Mouse (Mus musculus): ENCODE results near the gene Ccer1. TPM values are rescaled to one million over a fixed set of nuclear protein-coding genes. Genes with fewer than 3 reads are reported as not detected.
"Not testable (repeated sequence)": the region's sequence is repeated elsewhere in the genome, so short reads cannot be mapped to it uniquely, and the experiment has no call there.

Ccer1 gene
- total RNA-seq (2021) = not detected
- long read RNA-seq, experiment 1 = 0 reads
- long read RNA-seq, experiment 2 = 0 reads

- DNase-seq = no peak
Measured at GRCm38 (mm10) chr10:97692913-97693312, at the start of gene Ccer1. Gene Ccer1 (plus strand): TSS chr10:97693059.

GRCm38 (mm10) chr10:97643768-97644167 is 49.1 kb upstream of the Ccer1 start, which contains the start of gene Epyc:
Gene Epyc (plus strand): TSS chr10:97644068.
- DNase-seq = no peak

- no peak for DNase-seq
Measured at GRCm38 (mm10) chr10:97650334-97650733, 42.5 kb upstream of the Ccer1 start.

- no peak for DNase-seq
Measured at GRCm38 (mm10) chr10:97659489-97659888, 33.4 kb upstream of the Ccer1 start.

- no peak for DNase-seq
Measured at GRCm38 (mm10) chr10:97668656-97669055, 24.2 kb upstream of the Ccer1 start.

- no peak for DNase-seq
Measured at GRCm38 (mm10) chr10:97670202-97670601, 22.7 kb upstream of the Ccer1 start.

- DNase-seq = no peak
Measured at GRCm38 (mm10) chr10:97673239-97673638, 19.6 kb upstream of the Ccer1 start.

- peak; percentile 22 for DNase-seq
Measured at GRCm38 (mm10) chr10:97682981-97683380, 9.9 kb upstream of the Ccer1 start.

- DNase-seq = peak; percentile 61
Measured at GRCm38 (mm10) chr10:97687198-97687597, 5.7 kb upstream of the Ccer1 start.

GRCm38 (mm10) chr10:97689425-97689824 is 3.4 kb upstream of the Ccer1 start:
- DNase-seq = no peak

GRCm38 (mm10) chr10:97693398-97694135 is 708 bp downstream of the Ccer1 start:
- no peak for DNase-seq

GRCm38 (mm10) chr10:97702321-97702720 is 9.5 kb downstream of the Ccer1 start:
- DNase-seq = no peak

- DNase-seq = no peak
Measured at GRCm38 (mm10) chr10:97704562-97704961, 11.7 kb downstream of the Ccer1 start.

- no peak for DNase-seq
Measured at GRCm38 (mm10) chr10:97712687-97713086, 19.8 kb downstream of the Ccer1 start.

GRCm38 (mm10) chr10:97714584-97714983 is 21.7 kb downstream of the Ccer1 start:
- no peak for DNase-seq

GRCm38 (mm10) chr10:97715289-97715906 is 22.5 kb downstream of the Ccer1 start:
- DNase-seq = no peak

- DNase-seq = no peak
Measured at GRCm38 (mm10) chr10:97717233-97717632, 24.4 kb downstream of the Ccer1 start.

GRCm38 (mm10) chr10:97718021-97718420 is 25.2 kb downstream of the Ccer1 start:
- DNase-seq = no peak

GRCm38 (mm10) chr10:97720625-97721024 is 27.8 kb downstream of the Ccer1 start:
- no peak for DNase-seq

- DNase-seq = no peak
Measured at GRCm38 (mm10) chr10:97722709-97723108, 29.9 kb downstream of the Ccer1 start.

GRCm38 (mm10) chr10:97725929-97726328 is 33.1 kb downstream of the Ccer1 start:
- DNase-seq = no peak

- not testable (repeated sequence) for DNase-seq
Measured at GRCm38 (mm10) chr10:97726655-97727054, 33.8 kb downstream of the Ccer1 start, which contains the start of gene C030005K15Rik. Gene C030005K15Rik (minus strand): TSS chr10:97726755.
